Mouse (Mus musculus) frontal cortex, postnatal 10 days (tissue): ENCODE results near the gene Cobl.

ENCODE experiments used
- DNase-seq, 2 experiments: peaks; one replicate each; pipeline ENCODE4 v3.0.0; 2022; ENCODE audit warnings: low spot score in 2 of 2, mixed read lengths in 1 of 2

Gene Cobl

GRCm38 (mm10) chr11:12227343-12227742 lies 237.4 kb downstream of the Cobl start:
- DNase-seq, result no peak

- DNase-seq, result no peak
These were observed 244.9 kb downstream of the Cobl start for GRCm38 (mm10) chr11:12219594-12220530.

GRCm38 (mm10) chr11:12216897-12217296 lies 247.9 kb downstream of the Cobl start:
- DNase-seq, result no peak

- DNase-seq, result no peak
These were observed 249.2 kb downstream of the Cobl start for GRCm38 (mm10) chr11:12215582-12215981.

GRCm38 (mm10) chr11:12208574-12208973 lies 256.2 kb downstream of the Cobl start:
- DNase-seq, result no peak

GRCm38 (mm10) chr11:12205201-12206161 lies 259.3 kb downstream of the Cobl start:
- no peak for DNase-seq

- no peak for DNase-seq
These were observed 265.3 kb downstream of the Cobl start for GRCm38 (mm10) chr11:12199441-12199840.

- DNase-seq, result no peak
These were observed 265.9 kb downstream of the Cobl start for GRCm38 (mm10) chr11:12198700-12199349.

- DNase-seq, result no peak
These were observed 266.7 kb downstream of the Cobl start for GRCm38 (mm10) chr11:12198017-12198416.

GRCm38 (mm10) chr11:12197542-12197941 lies 267.2 kb downstream of the Cobl start:
- no peak for DNase-seq

- DNase-seq, result no peak
These were observed 269.4 kb downstream of the Cobl start for GRCm38 (mm10) chr11:12195390-12195789.

- no peak for DNase-seq
These were observed 271.4 kb downstream of the Cobl start for GRCm38 (mm10) chr11:12193369-12193768.

- no peak for DNase-seq
These were observed 273.4 kb downstream of the Cobl start for GRCm38 (mm10) chr11:12191386-12191785.

- DNase-seq, result no peak
These were observed 274.3 kb downstream of the Cobl start for GRCm38 (mm10) chr11:12190417-12190816.
